Mouse (Mus musculus) heart, embryonic 14.5 days (tissue): ENCODE measurements around the gene Sulf2. TPM values are rescaled to one million over a fixed set of nuclear protein-coding genes. Genes with fewer than 3 reads are reported as not detected.
A peak's percentile ranks its signal among the peaks of the same experiment; 100 is the strongest.

Experiments used
- ATAC-seq: fragments of 200-750 bp; cut with Nextera tagmentation; 2 replicates; pipeline ENCODE4 v1.8.0; 2017; ENCODE audit warnings: low read depth, moderate TSS enrichment; ENCODE audit not compliant: insufficient number of reproducible peaks, insufficient read depth, low FRiP score
- H3K27ac ChIP-seq, 2 experiments: fragments of 200-500 bp in 1 of 2; fragments of 300-500 bp in 1 of 2; sonication (generic) in 1 of 2; replicated peaks in 1 of 2; 2 replicates each; pipeline ENCODE4 v1.5.1; 2012 to 2014; ENCODE audit warnings: low read depth in 2 of 2, low read length in 2 of 2, control low read depth in 1 of 2, mild to moderate bottlenecking in 1 of 2, mixed read lengths in 1 of 2; ENCODE audit not compliant: control insufficient read depth in 1 of 2, insufficient read depth in 1 of 2
- H3K27me3 ChIP-seq: fragments of 300-500 bp; sonication (generic); 2 replicates; pipeline ENCODE4 v1.6.1; 2014; ENCODE audit warnings: mild to moderate bottlenecking, low read length, control low read depth; ENCODE audit not compliant: control insufficient read depth, insufficient read depth
- H3K36me3 ChIP-seq: fragments of 300-500 bp; sonication (generic); 2 replicates; pipeline ENCODE4 v1.6.1; 2014; ENCODE audit warnings: mild to moderate bottlenecking, control low read depth, low read length, mixed read lengths; ENCODE audit not compliant: control insufficient read depth, insufficient read depth
- H3K4me1 ChIP-seq, 2 experiments: fragments of 200-500 bp in 1 of 2; fragments of 300-500 bp in 1 of 2; sonication (generic) in 1 of 2; 2 replicates each; pipeline ENCODE4 v1.6.1; 2012 to 2014; ENCODE audit warnings: low read length in 2 of 2, control low read depth in 1 of 2, mixed read lengths in 1 of 2; ENCODE audit not compliant: control insufficient read depth in 2 of 2, insufficient read depth in 2 of 2
- H3K4me2 ChIP-seq: fragments of 300-500 bp; sonication (generic); 2 replicates; pipeline ENCODE4 v1.6.1; 2014; ENCODE audit warnings: mild to moderate bottlenecking, low read length
- H3K4me3 ChIP-seq, 2 experiments: fragments of 200-500 bp in 1 of 2; fragments of 300-500 bp in 1 of 2; sonication (generic) in 1 of 2; 2 replicates each; pipeline ENCODE4 v1.5.1; 2012 to 2014; ENCODE audit warnings: low read length in 2 of 2, mild to moderate bottlenecking in 2 of 2, control low read depth in 1 of 2, low read depth in 1 of 2, moderate library complexity in 1 of 2; ENCODE audit not compliant: control insufficient read depth in 1 of 2, insufficient read depth in 1 of 2
- H3K9ac ChIP-seq: fragments of 300-500 bp; sonication (generic); 2 replicates; pipeline ENCODE4 v1.6.1; 2014; ENCODE audit warnings: mild to moderate bottlenecking, low read length
- H3K9me3 ChIP-seq: fragments of 300-500 bp; sonication (generic); 2 replicates; pipeline ENCODE4 v1.6.1; 2016; ENCODE audit warnings: low read length, control low read depth; ENCODE audit not compliant: control insufficient read depth
- whole genome bisulfite sequencing: fragments of 180-500 bp; shearing (Covaris S2); extraction: QIAGEN DNeasy Blood & Tissue Kit; methylation state at CpG from one replicate; pipeline ENCODE4 v1.1.7; 2014; 5-methylcytosine and 5-hydroxymethylcytosine counted together
- polyA plus RNA-seq: library from polyadenylated mRNA; unstranded; fragments of >200 nt; fragmentation: Nextera tagmentation; extraction: Ambion mirVana; gene quantifications from 2 replicates; pipeline ENCODE4 v1.2.1, GENCODE M21; 2014

The Sulf2 gene
- polyA plus RNA-seq, 1 experiment from 2014 or later, result 115 TPM

DNA sequence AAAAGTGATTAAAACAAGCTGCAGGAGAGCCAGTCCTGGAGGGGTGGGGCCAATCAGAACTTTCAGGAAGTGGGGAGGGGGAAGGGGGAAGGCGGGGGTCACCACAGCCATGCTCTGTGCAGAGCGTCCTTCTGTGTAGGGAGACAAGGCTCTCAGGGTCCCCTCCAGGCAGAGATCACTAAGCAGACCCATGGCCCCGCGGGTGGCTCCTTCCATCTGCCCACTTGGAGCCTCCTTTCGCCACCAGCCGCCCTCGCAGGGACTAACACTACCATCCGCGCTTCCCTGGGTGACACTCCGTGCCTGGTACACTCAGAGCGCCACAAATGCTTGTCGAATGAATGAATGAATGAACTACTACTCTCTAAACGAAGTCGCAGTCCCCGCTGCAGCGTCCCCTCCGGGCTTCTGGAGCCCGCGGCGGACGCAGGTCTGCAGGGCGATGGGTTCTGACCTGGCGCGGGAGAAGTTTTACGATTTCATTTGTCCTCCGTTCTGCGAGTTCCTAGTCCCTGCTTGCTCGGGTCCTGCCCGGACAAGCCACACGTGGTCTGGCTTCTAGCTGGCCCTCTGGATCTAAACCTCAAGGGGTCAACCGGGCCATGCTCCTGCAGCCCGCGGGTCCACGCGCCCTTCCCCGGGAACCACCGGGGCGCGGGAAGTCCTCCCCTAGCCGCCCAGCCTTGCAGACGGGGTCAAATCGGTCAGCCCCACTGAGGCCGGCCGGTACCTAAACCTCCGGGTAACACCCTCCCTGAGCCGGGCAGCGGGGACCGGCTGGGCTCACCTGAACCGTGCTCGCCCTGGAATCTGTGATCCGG, 1.4 kb downstream of the Sulf2 start:
- peak overlapping the region; percentile 96 for H3K9ac ChIP-seq
- no peaks in the 10 kb centered on the region for H3K9me3 ChIP-seq
- H3K27me3 ChIP-seq, result no peaks in the 10 kb centered on the region
- H3K27ac ChIP-seq, result peak overlapping the region; percentile 77 to 94
- ATAC-seq, result 0 out of 2 replicates have a peak, but pooled peaks have one; percentile 6
- under 1% methylated on average over 51 of the region's 51 CpGs for WGBS
- peak overlapping the region; percentile 82 to 83 for H3K4me3 ChIP-seq
- peaks cover 45 to 54% of the 10 kb centered on the region in 2 experiments for H3K4me1 ChIP-seq
- peak overlapping the region; percentile 81 for H3K4me2 ChIP-seq
- peaks cover 6% of the 10 kb centered on the region; the same call in 1 of the 2 replicates for H3K36me3 ChIP-seq

DNA sequence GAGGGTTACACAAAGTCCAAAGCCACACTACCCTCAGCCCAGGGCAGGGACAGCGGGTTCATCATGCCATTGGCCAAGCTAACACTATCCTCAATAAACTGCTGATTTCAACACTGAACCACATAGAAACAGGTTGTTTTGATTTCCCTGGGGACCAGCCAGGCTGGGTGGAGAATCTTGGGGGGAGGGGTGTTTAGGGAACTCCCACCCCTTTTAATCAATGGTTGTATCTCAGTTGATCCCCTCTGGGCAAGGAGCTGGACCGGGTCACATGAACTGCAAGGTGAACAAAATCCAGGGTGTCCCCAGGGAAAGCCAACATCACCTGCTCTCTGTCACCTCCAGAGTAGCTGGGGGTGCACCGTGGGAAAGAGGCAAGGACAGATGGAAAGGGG, 2.1 kb downstream of the Sulf2 start:
- WGBS, result 30% methylated on average over 3 of the region's 3 CpGs
- H3K9ac ChIP-seq, result peak overlapping the region; percentile 96
- ATAC-seq, result no peak
- peaks cover 6% of the 10 kb centered on the region; the same call in 1 of the 2 replicates for H3K36me3 ChIP-seq
- H3K27me3 ChIP-seq, result no peaks in the 10 kb centered on the region
- H3K9me3 ChIP-seq, result no peaks in the 10 kb centered on the region
- H3K4me3 ChIP-seq, result peak overlapping the region; percentile 82 to 83
- H3K4me2 ChIP-seq, result peak overlapping the region; percentile 81
- H3K4me1 ChIP-seq, result peaks cover 50 to 61% of the 10 kb centered on the region in 2 experiments
- peak overlapping the region in 1 of 2 experiments; percentile 94; a peak in 2 of 4 replicates for H3K27ac ChIP-seq

DNA sequence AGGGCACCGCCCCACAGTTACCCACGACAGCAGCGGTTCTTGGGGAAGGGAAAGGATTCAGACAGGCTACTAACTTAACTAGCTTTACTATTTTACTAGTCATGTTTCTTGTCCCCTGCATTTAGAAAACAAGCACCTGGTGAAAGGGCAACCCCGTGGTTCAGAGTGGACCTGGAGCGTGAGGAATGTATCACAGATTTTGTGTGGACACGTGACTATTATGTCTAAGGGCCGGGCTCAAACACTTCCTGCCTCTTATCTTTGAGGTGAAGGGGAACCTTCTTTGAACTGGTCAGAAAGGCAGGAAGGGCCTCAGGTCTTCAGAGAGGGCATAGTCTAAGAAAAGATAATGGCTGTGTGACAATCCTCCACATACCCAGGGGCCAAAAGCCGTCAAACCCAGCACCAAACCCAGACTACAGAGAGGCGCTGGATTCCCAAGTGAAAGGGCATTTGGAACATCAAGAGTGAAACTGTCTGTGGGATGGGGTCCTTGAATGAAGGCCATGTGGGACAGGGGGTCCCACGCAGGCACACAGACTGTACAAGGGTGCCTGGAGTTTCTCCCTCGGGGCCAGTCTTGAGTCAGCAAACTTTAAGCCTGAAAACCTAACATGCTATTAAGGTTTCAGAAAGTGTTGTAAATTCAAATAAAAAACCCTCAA, 2.6 kb downstream of the Sulf2 start:
- Histone ChIP-seq H3K27me3 (no peaks in the 10 kb centered on the region), H3K36me3 (peaks cover 6% of the 10 kb centered on the region; the same call in 1 of the 2 replicates), H3K9me3 (no peaks in the 10 kb centered on the region), H3K4me1 (peaks cover 55 to 66% of the 10 kb centered on the region in 2 experiments), H3K9ac (peak overlapping the region; percentile 96), H3K4me3 (peak overlapping the region; percentile 5 to 83; a peak in 2 of 4 replicates), H3K4me2 (peak overlapping the region; percentile 81), H3K27ac (no peak overlapping the region; a peak in 1 of 4 replicates)
- ATAC-seq, result no peak
- WGBS, result 37% methylated on average over 11 of the region's 11 CpGs

DNA sequence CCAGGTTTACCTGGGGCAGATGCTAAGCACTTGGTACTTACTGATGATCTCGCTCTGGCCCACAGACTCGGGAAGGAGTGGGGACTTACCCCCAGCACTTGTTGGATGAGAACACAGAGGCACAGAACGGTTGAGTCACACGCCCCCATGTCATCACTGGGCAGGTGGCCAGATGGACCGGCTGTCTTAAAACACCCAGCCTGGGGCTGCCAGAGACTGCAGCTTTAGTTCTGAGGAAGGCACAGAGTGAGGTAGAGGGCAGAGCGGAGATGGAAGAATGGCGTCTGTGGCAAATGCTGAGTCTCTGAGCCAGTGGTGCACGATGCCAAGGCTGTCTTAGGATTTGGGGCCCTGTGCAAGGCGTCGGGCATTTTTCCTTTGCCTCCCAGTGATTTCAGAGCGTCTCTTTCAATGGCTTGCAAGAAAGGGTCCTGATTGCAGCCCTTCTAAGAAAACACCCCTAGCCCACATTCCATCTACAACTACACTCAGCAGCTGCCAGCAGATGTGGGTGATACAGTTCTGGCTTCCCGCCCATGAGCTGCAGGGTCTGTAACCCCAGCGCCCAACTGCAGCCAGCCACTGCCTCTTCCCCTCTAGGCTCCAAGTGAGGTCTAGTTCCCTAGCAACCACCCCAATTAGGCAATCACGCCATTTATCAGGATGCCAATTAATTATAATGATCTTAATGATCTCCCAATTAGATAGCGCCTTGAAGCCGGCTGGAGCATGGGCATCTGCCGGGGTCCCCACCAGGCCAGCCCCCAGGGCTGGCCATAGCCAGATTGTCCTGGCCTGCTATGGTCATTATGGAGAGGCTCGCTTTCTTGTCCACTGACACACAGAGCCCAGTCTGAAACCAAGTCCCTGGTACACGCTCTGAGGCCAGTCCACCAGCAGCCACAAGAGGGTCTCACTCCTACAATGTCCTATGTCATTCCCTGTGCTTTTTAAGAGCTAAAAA, 3.7 kb downstream of the Sulf2 start:
- WGBS, result 48% methylated on average over 19 of the region's 19 CpGs
- no peaks in the 10 kb centered on the region for H3K27me3 ChIP-seq
- ATAC-seq, result no peak; the same call in 1 of the 2 replicates
- peak overlapping the region; percentile 81 for H3K4me2 ChIP-seq
- no peak overlapping the region; a peak in 1 of 4 replicates for H3K4me3 ChIP-seq
- peak overlapping the region; percentile 42 to 75 for H3K27ac ChIP-seq
- H3K9me3 ChIP-seq, result no peaks in the 10 kb centered on the region
- peaks cover 65 to 77% of the 10 kb centered on the region in 2 experiments for H3K4me1 ChIP-seq
- H3K36me3 ChIP-seq, result peaks cover 6% of the 10 kb centered on the region; the same call in 1 of the 2 replicates
- H3K9ac ChIP-seq, result peak overlapping the region; percentile 96

DNA sequence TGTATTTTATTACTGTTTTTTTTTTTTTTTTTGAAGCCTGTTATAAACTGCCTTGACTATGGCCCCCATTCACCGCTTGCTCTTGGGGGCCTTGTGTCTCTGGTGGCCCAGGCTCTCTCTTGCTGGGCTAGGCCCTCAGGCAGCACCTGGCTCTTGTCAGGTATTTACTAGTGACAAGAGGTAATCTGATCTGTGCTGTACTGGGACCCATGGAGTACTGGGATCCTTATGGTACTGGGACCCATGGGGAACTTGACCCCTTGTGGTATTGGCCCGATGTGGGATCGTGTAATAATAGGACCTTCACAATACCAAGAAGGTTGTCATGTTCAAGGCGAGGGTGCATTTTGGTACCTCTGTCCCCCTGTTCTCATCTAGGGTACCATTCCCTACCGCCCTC, 4.9 kb downstream of the Sulf2 start:
- no peaks in the 10 kb centered on the region for H3K9me3 ChIP-seq
- no peak overlapping the region for H3K4me3 ChIP-seq
- no peak for ATAC-seq
- 90% methylated on average over 5 of the region's 5 CpGs for WGBS
- no peak overlapping the region for H3K9ac ChIP-seq
- peaks cover 71 to 80% of the 10 kb centered on the region in 2 experiments for H3K4me1 ChIP-seq
- peaks cover 7% of the 10 kb centered on the region; the same call in 1 of the 2 replicates for H3K36me3 ChIP-seq
- no peaks in the 10 kb centered on the region for H3K27me3 ChIP-seq
- H3K27ac ChIP-seq, result no peak overlapping the region
- no peak overlapping the region for H3K4me2 ChIP-seq

DNA sequence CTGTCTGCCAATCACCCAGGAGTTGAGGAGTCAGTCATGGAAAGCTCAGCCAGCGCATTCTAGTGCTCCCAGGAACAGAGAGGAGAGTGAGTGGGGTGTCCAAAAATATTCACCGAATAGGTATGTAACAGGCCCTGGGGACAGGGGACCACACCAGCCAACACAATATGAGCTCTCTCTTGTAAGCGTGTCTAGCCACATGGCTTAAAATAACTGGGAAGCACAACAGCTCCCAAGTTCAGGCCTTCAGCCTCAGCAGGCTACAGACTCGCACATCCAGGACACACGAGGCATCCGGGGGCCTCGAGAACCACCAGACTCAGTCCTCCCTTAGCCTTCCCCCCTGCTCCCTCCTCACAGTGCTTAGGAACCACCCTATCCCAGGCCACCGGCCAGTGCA, 6.0 kb downstream of the Sulf2 start:
- H3K36me3 ChIP-seq, result peaks cover 11% of the 10 kb centered on the region; the same call in 1 of the 2 replicates
- H3K9me3 ChIP-seq, result no peaks in the 10 kb centered on the region
- no peak overlapping the region for H3K4me2 ChIP-seq
- H3K9ac ChIP-seq, result peak overlapping the region; percentile 58; the same call in 1 of the 2 replicates
- no peak for ATAC-seq
- no peak overlapping the region for H3K4me3 ChIP-seq
- WGBS, result 48% methylated on average over 8 of the region's 8 CpGs
- peaks cover 78 to 90% of the 10 kb centered on the region in 2 experiments for H3K4me1 ChIP-seq
- peak overlapping the region; percentile 39 to 74; a peak in 3 of 4 replicates for H3K27ac ChIP-seq
- no peaks in the 10 kb centered on the region for H3K27me3 ChIP-seq
